Mouse (Mus musculus): ENCODE results near the gene Krt10.

Krt10 gene

DNA sequence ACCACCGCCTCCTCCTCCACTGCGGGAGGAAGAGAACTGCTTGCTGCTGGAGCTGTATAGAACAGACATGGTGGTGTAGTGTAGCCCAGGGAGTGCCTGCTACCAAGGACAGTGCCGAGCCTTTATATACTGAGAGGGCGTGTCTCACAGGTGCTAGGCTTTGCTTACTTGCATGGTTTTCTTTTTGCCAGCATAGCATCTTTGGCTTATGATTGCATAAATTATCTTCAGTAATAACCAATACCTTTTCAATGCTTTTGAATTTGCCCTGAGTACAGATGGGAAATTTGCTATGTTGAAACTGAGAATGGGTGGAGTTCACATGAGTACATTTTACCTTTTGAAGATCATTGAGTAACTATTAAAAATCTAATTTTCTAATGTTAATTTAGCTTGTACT, at the start of gene Krt10:
Krt10 (minus strand) TSS at position 101 of the 400 bp plus-strand sequence.
- no peak for DNase-seq

GRCm38 (mm10) chr11:99437972-99438371, 48.8 kb upstream of the Krt10 start, which contains the start of gene Krt20:
Gene Krt20 (minus strand): TSS chr11:99438150.
- DNase-seq, result no peak

DNA sequence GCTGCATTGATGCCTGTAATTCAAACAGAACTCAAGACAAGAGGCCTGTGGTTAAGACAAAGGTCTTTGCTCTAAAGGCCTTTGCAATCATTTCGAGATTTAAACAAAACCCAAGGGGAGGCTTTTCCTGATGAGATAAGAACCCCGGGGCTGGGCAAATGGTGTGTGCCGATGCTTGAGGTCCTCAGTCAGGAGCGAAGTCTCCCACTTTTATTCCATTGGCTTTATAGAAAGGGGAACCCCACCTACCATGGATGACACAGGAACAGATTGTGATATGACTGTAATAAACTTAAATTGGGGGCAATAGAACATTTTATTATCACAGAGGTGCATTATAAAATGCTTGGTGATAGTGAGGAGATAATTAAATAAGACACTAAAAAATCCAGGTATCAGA, 47.5 kb upstream of the Krt10 start:
- no peak for DNase-seq

- DNase-seq, result peak; percentile 15 to 42
Measured at GRCm38 (mm10) chr11:99430670-99431069, 41.5 kb upstream of the Krt10 start.

- no peak for DNase-seq
Measured at GRCm38 (mm10) chr11:99422159-99422558, 33.0 kb upstream of the Krt10 start, which contains the start of gene Krt12. Gene Krt12 (minus strand): TSS chr11:99422259.

- no peak for DNase-seq
Measured at GRCm38 (mm10) chr11:99420586-99420985, 31.4 kb upstream of the Krt10 start.

DNA sequence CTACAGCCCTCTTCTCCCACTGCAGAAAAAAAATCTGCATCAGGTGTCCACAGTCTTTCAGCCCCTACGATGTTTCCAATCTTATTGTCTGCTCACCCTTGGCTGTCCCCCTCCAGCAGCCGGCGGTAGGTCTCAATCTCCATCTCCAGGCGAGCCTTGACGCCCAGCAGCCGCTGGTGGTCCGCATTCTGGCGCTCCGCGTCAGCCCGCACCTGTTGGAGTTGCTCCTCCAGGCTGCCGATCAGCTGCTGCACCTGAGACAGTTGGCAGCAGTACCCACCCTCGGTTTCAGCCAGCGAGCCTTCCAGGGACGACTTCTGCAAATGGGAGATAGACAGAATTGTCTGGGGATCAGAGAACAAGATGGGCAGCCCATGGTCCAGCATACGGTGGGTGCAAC, 28.7 kb upstream of the Krt10 start:
- DNase-seq, result no peak

DNA sequence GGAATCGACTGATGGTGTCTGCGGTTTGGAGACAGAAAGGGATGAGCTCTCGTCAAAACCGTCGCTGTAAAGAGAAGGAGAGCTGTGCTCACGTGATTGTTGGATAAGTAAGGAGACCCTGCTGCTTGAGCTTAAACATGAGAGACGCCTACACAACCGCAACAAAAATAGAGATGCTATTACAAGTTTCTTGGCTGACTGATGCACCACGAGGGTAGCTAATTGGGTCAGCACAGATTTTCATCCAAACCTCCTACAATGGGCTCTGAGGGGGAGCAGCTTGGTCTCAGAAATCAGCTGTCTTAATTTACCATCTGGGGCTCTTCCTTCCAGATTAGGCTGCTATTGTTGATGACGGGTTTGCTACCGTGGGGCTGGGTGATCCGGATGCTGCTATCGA, 27.7 kb upstream of the Krt10 start:
- no peak for DNase-seq

GRCm38 (mm10) chr11:99414463-99415147, 25.4 kb upstream of the Krt10 start:
- no peak for DNase-seq

DNA sequence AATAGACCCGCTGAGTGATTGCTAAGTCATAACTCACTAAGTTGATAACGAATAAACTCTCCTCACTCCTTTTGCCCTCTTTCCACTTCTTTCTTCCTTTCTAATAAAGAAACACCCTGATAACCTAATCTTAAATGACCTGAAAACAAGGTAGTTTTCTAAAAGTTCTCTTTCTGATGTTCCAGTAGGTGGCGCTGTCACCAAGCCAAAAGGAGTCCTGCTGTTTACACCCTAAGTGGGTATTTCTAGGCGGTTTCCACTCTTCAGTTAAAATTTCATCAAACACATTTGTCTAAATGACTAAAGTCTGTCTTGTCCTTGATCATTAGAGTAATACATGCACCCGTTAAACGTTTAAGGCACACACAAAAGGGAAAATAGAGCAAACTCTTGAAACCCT, 24.1 kb upstream of the Krt10 start:
- peak in 1 of 2 experiments; percentile 38 for DNase-seq

DNA sequence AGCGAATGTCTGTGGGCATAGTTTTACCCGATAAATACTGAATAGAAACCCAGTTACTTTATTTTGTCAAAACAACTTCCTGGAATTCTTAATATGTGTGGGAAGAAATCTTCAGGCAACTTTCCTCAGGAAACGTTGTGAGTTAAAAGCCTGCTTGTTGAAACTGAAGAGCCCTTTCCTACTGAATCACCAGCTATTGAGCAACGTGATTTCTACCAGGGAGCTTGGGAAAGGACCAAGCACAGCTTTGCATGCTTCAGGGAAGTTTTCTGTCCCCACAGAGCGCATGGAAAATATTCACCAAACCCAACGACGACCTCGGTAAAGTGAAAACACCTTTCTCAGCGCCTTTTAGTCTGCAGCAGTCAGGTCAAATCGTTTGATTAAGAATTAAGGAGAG, 17.0 kb upstream of the Krt10 start:
- no peak for DNase-seq

DNA sequence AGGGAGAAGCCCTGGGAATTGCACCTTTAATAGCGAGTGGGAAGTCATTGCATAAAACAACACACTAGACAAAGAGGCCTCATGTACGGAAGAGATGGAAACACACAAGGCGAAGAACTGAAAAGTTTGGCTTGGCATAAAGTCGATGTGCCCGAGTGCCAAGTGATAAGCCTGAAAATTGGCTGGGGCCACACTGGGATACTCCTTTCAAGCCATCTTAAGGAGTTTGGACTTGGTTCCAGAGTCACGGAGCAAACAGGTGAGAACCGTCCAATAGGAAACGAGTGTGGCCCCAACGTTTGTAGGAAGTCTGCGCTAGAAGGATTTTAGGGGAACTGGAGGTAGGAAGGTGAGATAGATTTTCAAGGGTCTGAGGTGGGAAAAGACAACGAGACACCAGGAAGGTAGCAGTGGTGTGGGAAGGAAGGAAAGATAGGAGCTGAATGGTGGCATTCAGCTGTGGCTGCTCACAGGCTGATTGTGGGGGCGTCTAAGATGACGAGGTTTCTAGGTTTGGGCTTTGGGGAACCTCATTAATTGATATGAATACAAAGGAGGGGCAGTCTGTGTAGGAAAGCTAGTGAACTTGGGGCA, 10.9 kb upstream of the Krt10 start:
- no peak for DNase-seq

GRCm38 (mm10) chr11:99398832-99399231, 9.7 kb upstream of the Krt10 start:
- no peak for DNase-seq

DNA sequence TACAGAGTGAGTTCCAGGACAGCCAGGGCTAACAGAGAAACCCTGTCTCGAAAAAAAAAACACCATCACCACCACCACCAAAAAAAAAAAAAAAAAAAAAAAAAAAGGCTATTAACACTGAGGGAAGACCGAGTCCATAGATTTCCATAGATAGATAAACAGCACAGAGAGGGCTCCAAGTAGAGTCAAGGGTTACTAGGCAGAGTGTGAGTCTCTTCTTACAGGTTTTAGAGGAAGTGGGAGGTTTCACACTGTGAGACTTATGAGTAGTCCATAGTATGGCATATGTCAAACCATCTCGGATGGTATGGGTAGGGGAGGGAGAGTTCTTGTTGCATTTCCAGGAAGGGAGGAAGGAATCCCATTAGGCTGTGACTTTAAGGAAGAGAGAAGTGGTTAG, 8.9 kb upstream of the Krt10 start:
- no peak for DNase-seq

DNA sequence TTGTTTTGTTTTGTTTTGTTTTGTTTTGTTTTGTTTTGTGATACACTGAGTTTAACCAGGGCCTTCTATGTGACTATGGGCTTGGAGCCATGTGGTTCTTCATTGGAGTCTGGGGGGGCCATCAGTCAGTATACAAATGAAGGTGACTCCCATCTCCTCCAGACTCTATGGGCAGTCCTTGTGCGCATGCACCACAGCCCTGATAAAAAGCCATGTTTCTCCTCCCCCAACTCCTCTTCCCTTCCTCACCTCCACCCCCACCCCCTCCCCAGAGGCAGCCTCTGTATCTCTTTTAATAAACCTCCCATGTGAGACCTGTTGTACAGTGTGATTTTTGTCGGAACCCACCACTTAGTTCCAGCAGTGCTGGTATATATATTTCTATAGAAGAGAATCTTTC, 7.5 kb upstream of the Krt10 start:
- DNase-seq, result no peak

- DNase-seq, result no peak
Measured at GRCm38 (mm10) chr11:99396034-99396433, 6.9 kb upstream of the Krt10 start.

- no peak for DNase-seq
Measured at GRCm38 (mm10) chr11:99392492-99392891, 3.3 kb upstream of the Krt10 start.

- DNase-seq, result peak in 1 of 2 experiments; percentile 42
Measured at GRCm38 (mm10) chr11:99391375-99391774, 2.2 kb upstream of the Krt10 start.

- DNase-seq, result peak in 1 of 2 experiments; percentile 29
Measured at GRCm38 (mm10) chr11:99390866-99391265, 1.7 kb upstream of the Krt10 start.

DNA sequence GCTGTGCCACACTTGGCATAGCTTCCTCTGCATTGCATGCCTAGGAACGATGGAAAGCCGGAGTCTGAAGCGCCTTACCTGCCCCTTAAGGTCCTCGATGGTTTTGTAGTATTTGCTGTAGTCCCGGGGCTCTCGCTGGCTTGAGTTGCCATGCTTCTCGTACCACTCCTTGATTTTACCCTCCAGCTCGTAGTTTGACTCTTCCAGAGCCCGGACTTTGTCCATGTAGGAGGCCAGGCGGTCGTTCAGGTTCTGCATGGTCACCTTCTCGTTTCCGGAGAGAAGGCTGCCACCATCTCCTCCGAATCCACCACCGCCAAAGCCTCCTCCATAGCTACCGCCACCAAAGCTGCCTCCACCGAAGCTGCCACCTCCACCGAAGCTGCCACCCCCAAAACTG, 503 bp downstream of the Krt10 start:
- DNase-seq, result no peak

DNA sequence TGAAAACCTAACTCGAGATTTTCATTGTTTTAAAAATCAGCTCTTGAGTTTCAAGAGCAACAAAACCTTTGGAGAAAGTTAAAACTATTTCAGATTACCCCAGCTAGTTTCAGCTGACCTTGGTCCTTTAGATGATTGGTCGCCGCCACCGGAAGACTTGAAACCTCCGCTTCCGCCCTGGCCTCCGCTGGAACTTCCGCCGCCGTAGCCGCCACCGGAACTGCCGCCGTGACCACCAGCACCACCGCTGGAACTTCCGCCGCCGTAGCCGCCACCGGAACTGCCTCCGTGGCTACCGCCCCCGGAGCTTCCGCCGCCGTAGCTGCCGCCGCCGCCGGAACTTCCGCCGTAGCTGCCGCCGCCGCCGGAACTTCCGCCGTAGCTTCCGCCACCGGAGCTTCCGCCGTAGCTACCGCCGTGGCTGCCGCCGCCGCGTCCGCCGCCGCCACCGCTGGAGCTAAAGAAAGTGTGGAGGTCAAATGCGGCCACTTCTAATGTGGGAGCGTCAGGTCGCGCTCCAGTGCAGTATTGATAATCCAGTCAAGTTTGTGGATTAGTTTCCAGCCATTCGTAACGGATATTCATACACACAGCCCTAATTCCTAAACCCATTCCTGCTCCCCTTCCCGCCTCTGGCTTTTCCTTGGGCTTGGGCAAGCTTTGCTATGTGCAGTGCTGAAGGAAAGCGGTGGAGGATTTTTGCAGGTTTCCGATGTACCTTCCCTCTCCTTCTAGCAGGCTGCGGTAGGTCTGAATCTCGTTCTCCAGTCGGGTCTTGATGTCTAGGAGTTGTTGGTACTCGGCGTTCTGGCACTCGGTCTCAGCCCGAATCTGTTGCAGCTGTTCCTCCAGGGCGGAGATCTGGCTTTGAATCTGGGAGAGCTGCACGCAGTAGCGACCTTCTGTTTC, 3.1 kb downstream of the Krt10 start:
- peak; percentile 93 to 95 for DNase-seq

- peak; percentile 73 to 85 for DNase-seq
Measured at GRCm38 (mm10) chr11:99379568-99379967, 9.6 kb downstream of the Krt10 start.

DNA sequence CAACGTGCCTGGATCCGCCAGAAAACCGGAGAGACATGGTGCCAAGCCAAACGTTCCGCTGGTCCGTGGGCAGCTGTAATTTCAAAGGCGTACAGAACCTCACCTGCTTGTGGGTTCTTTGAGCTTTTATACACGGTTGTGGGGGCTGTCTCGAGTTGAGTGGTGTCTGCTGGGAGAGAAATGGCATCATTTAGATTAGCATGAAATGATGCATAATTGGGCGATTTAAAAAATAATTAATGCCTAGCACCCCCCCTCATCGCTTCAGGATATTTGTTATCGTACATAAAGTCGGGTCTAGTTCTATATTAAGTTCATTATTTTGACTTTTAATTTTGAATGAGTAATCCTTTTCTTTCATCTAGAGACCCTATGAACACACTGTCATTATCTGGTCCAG, 14.4 kb downstream of the Krt10 start, which contains the start of gene Krt28:
Krt28 (minus strand) TSS at position 101 of the 400 bp plus-strand sequence.
- no peak for DNase-seq
